Mouse (Mus musculus) neural tube, embryonic 15.5 days (tissue): ENCODE results near the gene Ndufa6. TPM values are rescaled to one million over a fixed set of nuclear protein-coding genes. Genes with fewer than 3 reads are reported as not detected.
"Not testable (repeated sequence)": the region's sequence is repeated elsewhere in the genome, so short reads cannot be mapped to it uniquely, and the experiment has no call there.

ENCODE experiments used
- ATAC-seq: fragments of 200-750 bp; cut with Nextera tagmentation; 2 replicates; pipeline ENCODE4 v1.8.0; 2017; ENCODE audit warnings: mild to moderate bottlenecking, moderate TSS enrichment, moderate library complexity; ENCODE audit not compliant: low FRiP score
- H3K27ac ChIP-seq: fragments of 300-500 bp; sonication (generic); replicated peaks from 2 replicates; pipeline ENCODE4 v1.5.1; 2015; ENCODE audit warnings: mild to moderate bottlenecking, inconsistent platforms
- H3K27me3 ChIP-seq: fragments of 300-500 bp; sonication (generic); replicated peaks from 2 replicates; pipeline ENCODE4 v1.6.1; 2015; ENCODE audit warnings: inconsistent platforms
- H3K36me3 ChIP-seq: fragments of 300-500 bp; sonication (generic); 2 replicates; pipeline ENCODE4 v1.6.1; 2015; ENCODE audit warnings: inconsistent platforms
- H3K4me1 ChIP-seq: fragments of 300-500 bp; sonication (generic); 2 replicates; pipeline ENCODE4 v1.6.1; 2015; ENCODE audit warnings: inconsistent platforms
- H3K4me2 ChIP-seq: fragments of 300-500 bp; sonication (generic); 2 replicates; pipeline ENCODE4 v1.6.1; 2015; ENCODE audit warnings: inconsistent platforms, mild to moderate bottlenecking, moderate library complexity
- H3K4me3 ChIP-seq: fragments of 300-500 bp; sonication (generic); replicated peaks from 2 replicates; pipeline ENCODE4 v1.5.1; 2015; ENCODE audit warnings: mild to moderate bottlenecking, inconsistent platforms
- H3K9ac ChIP-seq: fragments of 300-500 bp; sonication (generic); replicated peaks from 2 replicates; pipeline ENCODE4 v1.6.1; 2015; ENCODE audit warnings: mild to moderate bottlenecking, inconsistent platforms
- H3K9me3 ChIP-seq: fragments of 300-500 bp; sonication (generic); replicated peaks from 2 replicates; pipeline ENCODE4 v1.6.1; 2016; ENCODE audit warnings: inconsistent platforms
- WGBS: fragments of 180-500 bp; shearing (Covaris S2); methylation state at CpG from one replicate; pipeline ENCODE4 v1.1.7; 2015; ENCODE audit warnings: mixed read lengths; 5-methylcytosine and 5-hydroxymethylcytosine counted together
- polyA plus RNA-seq: library from polyadenylated mRNA; unstranded; fragments of >200 nt; fragmentation: Nextera tagmentation; extraction: Ambion mirVana; gene quantifications from 2 replicates; pipeline ENCODE4 v1.2.1, GENCODE M21; 2015

Ndufa6 gene
- polyA plus RNA-seq, 1 experiment from 2014 or later, result 417 TPM

DNA sequence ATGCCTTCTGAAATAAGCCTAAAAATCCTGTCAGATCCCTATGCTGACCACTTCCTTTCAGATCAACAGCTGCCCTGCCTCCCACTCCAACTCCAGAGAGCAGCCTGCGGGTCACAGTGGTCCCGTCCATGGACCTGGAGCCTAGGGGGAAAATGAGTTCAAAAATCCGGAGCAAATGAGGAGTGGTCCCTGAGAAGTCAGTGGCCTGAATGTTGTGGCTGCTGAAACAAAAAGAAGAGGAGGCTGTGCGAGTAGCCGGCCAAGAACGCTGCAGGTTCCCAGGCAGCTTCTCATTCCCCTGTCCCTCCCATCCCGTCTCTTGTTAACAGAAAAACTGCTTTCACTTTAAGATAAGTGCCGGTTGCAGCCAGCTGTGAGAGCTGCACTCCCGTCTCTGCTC lies 10.4 kb upstream of the Ndufa6 start:
- not testable (repeated sequence) for H3K4me2 ChIP-seq, H3K27ac ChIP-seq, H3K27me3 ChIP-seq, H3K4me3 ChIP-seq, ATAC-seq, H3K4me1 ChIP-seq, H3K9me3 ChIP-seq, H3K36me3 ChIP-seq, H3K9ac ChIP-seq
- WGBS, result 20% methylated on average over 7 of the region's 9 CpGs

DNA sequence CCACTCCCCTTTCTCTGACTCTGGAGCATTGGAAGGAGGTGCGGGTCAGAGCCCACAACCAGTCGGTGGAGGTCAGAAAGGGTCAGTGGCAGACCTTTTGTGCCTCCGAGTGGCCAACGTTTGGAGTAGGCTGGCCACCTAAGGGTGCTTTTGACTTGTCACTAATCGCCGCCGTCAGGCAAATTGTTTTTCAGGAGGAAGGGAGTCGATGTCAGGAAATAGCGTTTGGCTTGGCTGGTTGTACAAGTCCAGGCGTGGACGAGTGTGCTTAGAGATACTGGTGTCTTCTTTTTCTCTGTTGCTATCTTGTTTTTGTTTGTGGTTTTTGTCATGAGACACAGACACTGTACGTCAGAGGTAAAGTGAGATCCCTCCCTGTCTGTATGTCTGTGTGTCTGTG lies 9.7 kb upstream of the Ndufa6 start:
- not testable (repeated sequence) for H3K9me3 ChIP-seq, H3K27ac ChIP-seq, ATAC-seq, H3K4me2 ChIP-seq, H3K36me3 ChIP-seq, H3K9ac ChIP-seq, H3K27me3 ChIP-seq, H3K4me3 ChIP-seq, H3K4me1 ChIP-seq
- WGBS, result 83% methylated on average over 7 of the region's 12 CpGs

- no peaks in the 10 kb centered on the region for H3K4me1 ChIP-seq
- H3K27ac ChIP-seq, result no peak overlapping the region
- H3K36me3 ChIP-seq, result no peaks in the 10 kb centered on the region
- H3K4me2 ChIP-seq, result no peak overlapping the region
- H3K9ac ChIP-seq, result no peak overlapping the region
- no peak for ATAC-seq
- H3K4me3 ChIP-seq, result no peak overlapping the region
- H3K9me3 ChIP-seq, result no peaks in the 10 kb centered on the region
- WGBS, result 89% methylated on average over 4 of the region's 4 CpGs
- no peaks in the 10 kb centered on the region for H3K27me3 ChIP-seq
Measured at GRCm38 (mm10) chr15:82362234-82362633, 8.1 kb upstream of the Ndufa6 start.

DNA sequence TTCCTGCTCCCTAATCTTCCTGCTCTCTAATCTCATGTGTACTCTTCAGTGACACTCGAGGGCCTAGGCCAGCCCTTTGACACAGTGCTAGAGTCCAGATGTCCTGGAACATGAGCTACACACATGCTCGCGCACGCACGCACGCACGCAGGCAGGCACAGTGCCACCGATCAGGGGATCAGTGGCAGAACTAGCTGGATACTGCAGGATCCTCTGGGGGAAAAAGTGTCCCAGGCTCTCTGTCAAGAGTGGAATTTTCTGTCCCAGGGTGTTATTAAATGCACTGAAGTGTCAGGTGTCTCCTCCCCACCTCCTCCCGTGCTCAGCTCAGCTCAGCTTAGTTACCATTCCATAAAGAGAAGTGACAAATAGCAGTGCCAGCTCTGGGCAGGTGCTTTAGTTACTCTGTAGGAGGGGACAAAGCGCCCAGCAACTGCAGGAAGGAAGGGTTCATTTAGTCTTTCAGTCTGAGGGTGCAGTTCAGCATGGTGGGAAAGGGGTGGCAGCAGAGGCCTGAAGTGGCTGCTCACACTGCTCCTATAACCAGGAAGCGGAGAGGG lies 7.4 kb upstream of the Ndufa6 start:
- H3K27ac ChIP-seq, result no peak overlapping the region
- H3K4me3 ChIP-seq, result no peak overlapping the region
- H3K9me3 ChIP-seq, result no peaks in the 10 kb centered on the region
- no peak overlapping the region for H3K4me2 ChIP-seq
- ATAC-seq, result no peak
- H3K9ac ChIP-seq, result no peak overlapping the region
- WGBS, result 80% methylated on average over 11 of the region's 11 CpGs
- H3K27me3 ChIP-seq, result no peaks in the 10 kb centered on the region
- H3K4me1 ChIP-seq, result no peaks in the 10 kb centered on the region
- no peaks in the 10 kb centered on the region for H3K36me3 ChIP-seq

GRCm38 (mm10) chr15:82358431-82359260 lies 4.5 kb upstream of the Ndufa6 start:
- 65% methylated on average over 22 of the region's 22 CpGs for WGBS
- Histone ChIP-seq H3K27me3 (no peaks in the 10 kb centered on the region), H3K9me3 (no peaks in the 10 kb centered on the region), H3K4me1 (peaks cover 7% of the 10 kb centered on the region), H3K4me3 (no peak overlapping the region), H3K27ac (no peak overlapping the region), H3K36me3 (no peaks in the 10 kb centered on the region), H3K9ac (no peak overlapping the region), H3K4me2 (no peak overlapping the region)
- ATAC-seq, result no peak

GRCm38 (mm10) chr15:82353745-82354113 lies 393 bp downstream of the Ndufa6 start:
- peak overlapping the region; percentile 94 for H3K4me3 ChIP-seq
- peaks cover 22% of the 10 kb centered on the region for H3K36me3 ChIP-seq
- peak overlapping the region; percentile 99 for H3K9ac ChIP-seq
- peak; percentile 49 for ATAC-seq
- H3K9me3 ChIP-seq, result no peaks in the 10 kb centered on the region
- H3K27ac ChIP-seq, result peak overlapping the region; percentile 92
- H3K4me2 ChIP-seq, result peak overlapping the region; percentile 90
- WGBS, result under 1% methylated on average over 23 of the region's 23 CpGs
- H3K27me3 ChIP-seq, result no peaks in the 10 kb centered on the region
- peaks cover 34% of the 10 kb centered on the region for H3K4me1 ChIP-seq

DNA sequence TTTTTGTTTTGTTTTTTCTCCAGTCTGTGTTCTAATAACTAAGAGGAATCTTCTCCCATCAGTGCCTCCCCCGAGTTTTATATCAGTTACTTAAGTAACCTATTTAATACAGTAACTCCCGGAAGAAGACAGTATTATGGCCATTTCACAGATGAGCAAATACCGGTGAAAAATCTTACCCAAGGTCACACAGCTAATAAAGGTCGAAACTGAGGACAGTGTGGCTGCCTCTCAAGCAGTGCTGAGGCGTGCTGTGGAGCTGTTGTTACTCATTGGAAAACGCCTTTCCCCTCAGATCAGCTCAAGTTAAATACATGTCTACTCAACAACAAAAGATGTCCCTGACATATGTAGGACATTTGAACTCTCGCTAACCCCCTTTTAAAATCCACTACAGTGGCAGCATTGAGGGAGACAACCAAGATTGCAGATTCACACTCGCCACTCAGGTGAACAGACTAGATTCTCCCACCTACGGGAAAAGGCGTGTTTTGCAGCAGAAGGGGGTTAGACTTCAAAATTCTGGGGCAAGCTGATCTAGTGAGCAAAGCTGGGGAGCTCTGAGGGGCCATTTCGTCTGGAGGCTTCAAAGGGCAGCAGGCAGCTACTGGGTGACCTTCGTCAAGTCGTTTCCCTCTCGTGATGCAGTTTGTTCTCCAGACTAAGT lies 911 bp downstream of the Ndufa6 start:
- H3K4me1 ChIP-seq, result peaks cover 36% of the 10 kb centered on the region
- peak overlapping the region; percentile 94 for H3K4me3 ChIP-seq
- no peaks in the 10 kb centered on the region for H3K27me3 ChIP-seq
- no peaks in the 10 kb centered on the region for H3K9me3 ChIP-seq
- H3K36me3 ChIP-seq, result peaks cover 27% of the 10 kb centered on the region
- peak overlapping the region; percentile 90 for H3K4me2 ChIP-seq
- 29% methylated on average over 14 of the region's 14 CpGs for WGBS
- 0 out of 2 replicates have a peak, but pooled peaks have one; percentile 1 for ATAC-seq
- peak overlapping the region; percentile 99 for H3K9ac ChIP-seq
- peak overlapping the region; percentile 92 for H3K27ac ChIP-seq

DNA sequence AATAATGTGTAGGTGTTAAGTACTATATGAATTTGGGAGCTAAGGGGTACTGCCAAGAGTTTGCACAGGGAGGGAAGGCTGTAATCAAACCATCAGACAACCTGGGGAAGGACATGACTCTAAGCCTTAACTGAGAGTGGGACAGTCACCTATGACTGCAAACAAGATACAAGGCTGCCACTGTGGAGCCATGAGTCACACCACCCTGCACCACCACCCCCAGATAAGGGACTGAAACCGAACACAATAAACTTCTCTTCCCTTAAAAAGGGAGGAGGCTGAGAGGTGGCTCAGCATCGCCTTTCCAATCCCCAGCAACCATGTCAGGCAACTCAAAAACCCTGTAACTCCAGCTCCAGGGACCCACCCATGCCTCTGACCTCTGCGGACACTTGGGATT lies 2.6 kb downstream of the Ndufa6 start:
- Histone ChIP-seq H3K4me2 (0 out of 2 replicates have a peak overlapping the region, but pooled peaks have one; percentile 1), H3K27me3 (no peaks in the 10 kb centered on the region), H3K36me3 (peaks cover 33% of the 10 kb centered on the region), H3K9me3 (no peaks in the 10 kb centered on the region), H3K4me1 (peaks cover 53% of the 10 kb centered on the region), H3K9ac (no peak overlapping the region), H3K4me3 (no peak overlapping the region), H3K27ac (no peak overlapping the region)
- 84% methylated on average over 3 of the region's 3 CpGs for WGBS
- ATAC-seq, result no peak

DNA sequence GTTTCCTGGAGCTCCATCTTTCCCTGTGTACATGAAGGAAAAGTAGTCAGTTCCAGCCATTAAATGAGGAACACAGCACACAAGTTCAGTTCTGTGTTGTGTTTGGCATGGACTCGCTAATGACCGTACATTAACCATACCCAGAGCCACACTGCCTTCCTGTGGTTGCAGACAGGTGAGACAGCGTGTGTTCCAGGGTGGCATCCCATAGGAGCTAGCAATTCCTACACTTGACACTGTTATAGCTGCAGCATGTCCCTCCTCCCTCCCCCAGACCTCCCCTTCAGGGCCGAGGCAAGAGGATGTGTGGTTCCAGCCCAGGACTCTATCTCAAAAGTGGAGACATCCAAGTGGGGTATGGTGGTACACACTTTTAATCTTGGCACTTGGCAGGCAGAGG lies 3.8 kb downstream of the Ndufa6 start:
- Histone ChIP-seq H3K27me3 (no peaks in the 10 kb centered on the region), H3K27ac (no peak overlapping the region), H3K9ac (no peak overlapping the region), H3K9me3 (no peaks in the 10 kb centered on the region), H3K4me3 (no peak overlapping the region), H3K4me1 (peaks cover 54% of the 10 kb centered on the region), H3K4me2 (no peak overlapping the region), H3K36me3 (peaks cover 33% of the 10 kb centered on the region)
- ATAC-seq, result no peak
- 89% methylated on average over 4 of the region's 4 CpGs for WGBS

GRCm38 (mm10) chr15:82348999-82349341 lies 5.2 kb downstream of the Ndufa6 start:
- Histone ChIP-seq H3K4me3 (no peak overlapping the region), H3K36me3 (peaks cover 33% of the 10 kb centered on the region), H3K4me2 (no peak overlapping the region), H3K9me3 (no peaks in the 10 kb centered on the region), H3K9ac (no peak overlapping the region), H3K27me3 (no peaks in the 10 kb centered on the region), H3K4me1 (peaks cover 46% of the 10 kb centered on the region), H3K27ac (no peak overlapping the region)
- ATAC-seq, result no peak
- WGBS, result 83% methylated on average over 2 of the region's 2 CpGs

DNA sequence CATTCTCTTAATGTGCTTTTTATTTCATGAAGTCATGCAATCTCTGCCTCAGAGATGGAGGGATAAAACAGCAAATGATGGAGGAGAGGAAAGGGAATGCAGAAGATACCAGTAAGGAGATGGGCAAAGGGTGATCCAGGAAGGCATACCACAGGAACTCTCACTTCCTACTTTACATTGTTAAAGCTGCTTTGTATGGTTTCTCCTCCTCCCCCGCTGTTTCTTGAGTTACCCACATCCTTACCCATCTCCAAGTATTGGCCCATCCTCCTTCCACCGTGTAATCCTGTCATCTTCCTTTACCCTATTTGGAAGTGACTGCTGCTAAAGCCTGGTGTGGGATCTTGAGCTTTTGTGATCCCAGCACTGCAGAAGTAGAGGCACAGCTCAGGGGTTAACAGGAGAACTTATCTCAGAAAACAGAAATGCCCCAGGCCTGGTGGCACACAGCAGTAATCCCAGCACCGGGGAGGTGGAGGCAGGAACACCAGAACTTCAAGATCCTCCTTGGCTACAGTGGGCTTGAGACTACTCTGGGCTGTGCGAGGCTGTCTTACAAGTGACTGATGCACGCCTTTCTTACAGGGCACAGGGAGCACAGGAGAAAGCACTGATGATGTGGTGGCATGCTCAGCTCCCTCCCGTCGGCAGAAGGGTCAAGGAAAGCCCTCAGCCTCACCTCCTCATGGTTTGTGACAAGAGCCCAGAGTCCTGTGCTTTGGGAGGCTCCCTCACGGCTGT lies 5.7 kb downstream of the Ndufa6 start:
- 93% methylated on average over 8 of the region's 8 CpGs for WGBS
- Histone ChIP-seq H3K36me3 (peaks cover 33% of the 10 kb centered on the region), H3K9ac (no peak overlapping the region), H3K9me3 (no peaks in the 10 kb centered on the region), H3K27ac (no peak overlapping the region; the same call in 1 of the 2 replicates), H3K27me3 (no peaks in the 10 kb centered on the region), H3K4me3 (no peak overlapping the region), H3K4me1 (peaks cover 45% of the 10 kb centered on the region), H3K4me2 (no peak overlapping the region)
- ATAC-seq, result no peak
